Mouse (Mus musculus) liver, adult 2 months (tissue): Measurements from ENCODE around the gene Nop2.

Experiments used
- CTCF ChIP-seq: fragments of 200-500 bp; IDR thresholded peaks from 2 replicates; pipeline ENCODE4 v1.5.1; 2011; ENCODE audit warnings: low read depth, low read length, control low read depth
- POLR2A ChIP-seq: fragments of 200-500 bp; IDR thresholded peaks from 2 replicates; pipeline ENCODE4 v1.6.1; 2011; ENCODE audit warnings: low read length, control low read depth; ENCODE audit not compliant: insufficient read depth; ENCODE audit errors: extremely low read depth

- no peak for TF ChIP-seq POLR2A
- no peak for TF ChIP-seq CTCF
Measured at GRCm38 (mm10) chr6:125164672-125165327, 33.1 kb downstream of the Nop2 start.
